Mouse (Mus musculus) kidney, embryonic 15.5 days (tissue): ENCODE data around the gene Tnni3k. TPM values are rescaled to one million over a fixed set of nuclear protein-coding genes. Genes with fewer than 3 reads are reported as not detected.

Experiments
- ATAC-seq: fragments of 200-750 bp; cut with Nextera tagmentation; replicated peaks from 2 replicates; pipeline ENCODE4 v1.8.0; 2017; ENCODE audit warnings: moderate TSS enrichment; ENCODE audit not compliant: low FRiP score
- H3K27ac ChIP-seq: fragments of 300-500 bp; sonication (generic); 2 replicates; pipeline ENCODE4 v1.5.1; 2015; ENCODE audit warnings: mild to moderate bottlenecking, inconsistent platforms
- H3K27me3 ChIP-seq: fragments of 300-500 bp; sonication (generic); 2 replicates; pipeline ENCODE4 v1.6.1; 2015; ENCODE audit warnings: inconsistent platforms
- H3K36me3 ChIP-seq: fragments of 300-500 bp; sonication (generic); 2 replicates; pipeline ENCODE4 v1.6.1; 2015; ENCODE audit warnings: inconsistent platforms
- H3K4me1 ChIP-seq: fragments of 300-500 bp; sonication (generic); 2 replicates; pipeline ENCODE4 v1.6.1; 2015; ENCODE audit warnings: inconsistent platforms
- H3K4me2 ChIP-seq: fragments of 300-500 bp; sonication (generic); 2 replicates; pipeline ENCODE4 v1.6.1; 2015; ENCODE audit warnings: moderate library complexity, mild to moderate bottlenecking, inconsistent platforms
- H3K4me3 ChIP-seq: fragments of 300-500 bp; sonication (generic); replicated peaks from 2 replicates; pipeline ENCODE4 v1.5.1; 2015; ENCODE audit warnings: mild to moderate bottlenecking, inconsistent platforms
- H3K9ac ChIP-seq: fragments of 300-500 bp; sonication (generic); 2 replicates; pipeline ENCODE4 v1.6.1; 2015; ENCODE audit warnings: mild to moderate bottlenecking, inconsistent platforms
- H3K9me3 ChIP-seq: fragments of 300-500 bp; sonication (generic); replicated peaks from 2 replicates; pipeline ENCODE4 v1.6.1; 2016; ENCODE audit warnings: inconsistent platforms
- WGBS: fragments of 180-500 bp; shearing (Covaris S2); methylation state at CpG from one replicate; pipeline ENCODE4 v1.1.7; 2015; ENCODE audit warnings: mixed read lengths; 5-methylcytosine and 5-hydroxymethylcytosine counted together
- polyA plus RNA-seq: library from polyadenylated mRNA; unstranded; fragments of >200 nt; fragmentation: Nextera tagmentation; extraction: Ambion mirVana; gene quantifications from 2 replicates; pipeline ENCODE4 v1.2.1, GENCODE M21; 2015

Tnni3k gene
- polyA plus RNA-seq, 1 experiment from 2014 or later = not detected

DNA sequence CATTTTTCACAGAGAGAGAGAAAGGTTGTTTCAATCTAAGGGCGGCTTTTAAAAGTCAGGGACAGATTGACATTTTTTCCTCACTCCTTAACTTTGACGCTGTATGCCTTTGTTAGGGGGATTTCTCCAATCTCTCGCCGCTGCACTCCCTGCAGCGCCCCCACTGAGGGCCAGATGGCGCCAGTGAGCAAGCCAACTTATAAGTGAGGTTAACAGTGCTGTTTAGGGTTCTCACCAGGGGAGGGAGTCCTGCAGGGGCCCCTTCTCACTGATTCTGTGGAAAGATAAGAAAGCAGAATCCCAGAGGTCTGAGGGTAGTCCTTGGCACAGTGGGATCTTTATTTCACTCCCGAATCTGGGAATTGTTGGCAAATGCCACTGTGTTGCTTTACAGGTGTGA lies 237.5 kb downstream of the Tnni3k start:
- no peaks in the 10 kb centered on the region for H3K9me3 ChIP-seq
- 7% methylated on average over 7 of the region's 7 CpGs for WGBS
- no peaks in the 10 kb centered on the region for H3K36me3 ChIP-seq
- H3K27ac ChIP-seq = no peak overlapping the region
- no peak overlapping the region for H3K9ac ChIP-seq
- no peak overlapping the region for H3K4me3 ChIP-seq
- H3K4me2 ChIP-seq = no peak overlapping the region
- H3K4me1 ChIP-seq = no peaks in the 10 kb centered on the region
- peaks cover 10% of the 10 kb centered on the region for H3K27me3 ChIP-seq
- no peak for ATAC-seq

DNA sequence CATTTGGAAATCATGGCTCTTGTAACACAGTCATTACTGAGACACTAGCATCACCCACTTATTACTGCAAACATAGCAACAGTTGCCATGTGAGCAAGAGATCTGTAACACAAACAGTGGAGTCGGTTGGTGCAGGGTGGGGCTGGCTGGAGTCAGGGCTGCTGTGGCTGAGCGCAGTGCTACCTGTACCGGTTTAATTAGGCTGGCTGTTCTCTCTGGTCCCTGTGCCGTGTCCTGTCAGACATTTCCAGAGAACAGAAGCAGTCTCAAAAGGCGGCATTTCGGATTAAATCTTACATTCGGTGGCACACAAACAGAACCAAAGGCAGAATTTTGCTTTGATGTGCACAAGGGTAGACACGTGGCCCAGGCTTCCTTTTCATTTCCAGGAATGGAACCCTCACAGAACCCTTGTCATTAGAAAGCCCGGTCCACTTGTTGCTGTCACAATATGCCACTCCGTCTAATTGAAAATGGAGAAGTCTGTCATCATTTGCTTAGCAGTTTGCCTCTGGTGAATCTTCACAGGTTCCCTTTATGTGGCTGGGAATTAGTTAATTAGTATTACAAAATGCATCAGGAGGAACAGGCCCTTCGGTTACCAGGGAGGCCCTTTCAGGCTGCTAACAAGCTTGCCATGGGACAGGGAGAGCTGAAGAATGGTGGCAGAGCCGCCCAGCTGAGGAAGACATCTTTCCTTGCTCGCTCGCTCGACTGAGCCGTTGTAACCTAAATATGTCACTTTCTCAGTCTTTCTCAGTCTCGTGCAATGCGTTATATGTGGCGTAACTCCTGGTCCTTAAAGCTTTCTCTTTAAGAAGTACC lies 238.2 kb downstream of the Tnni3k start:
- Histone ChIP-seq H3K9ac (no peak overlapping the region), H3K4me1 (no peaks in the 10 kb centered on the region), H3K4me3 (no peak overlapping the region), H3K36me3 (no peaks in the 10 kb centered on the region), H3K27ac (no peak overlapping the region), H3K4me2 (no peak overlapping the region), H3K27me3 (peaks cover 10% of the 10 kb centered on the region), H3K9me3 (no peaks in the 10 kb centered on the region)
- ATAC-seq = no peak
- WGBS = 45% methylated on average over 19 of the region's 19 CpGs

DNA sequence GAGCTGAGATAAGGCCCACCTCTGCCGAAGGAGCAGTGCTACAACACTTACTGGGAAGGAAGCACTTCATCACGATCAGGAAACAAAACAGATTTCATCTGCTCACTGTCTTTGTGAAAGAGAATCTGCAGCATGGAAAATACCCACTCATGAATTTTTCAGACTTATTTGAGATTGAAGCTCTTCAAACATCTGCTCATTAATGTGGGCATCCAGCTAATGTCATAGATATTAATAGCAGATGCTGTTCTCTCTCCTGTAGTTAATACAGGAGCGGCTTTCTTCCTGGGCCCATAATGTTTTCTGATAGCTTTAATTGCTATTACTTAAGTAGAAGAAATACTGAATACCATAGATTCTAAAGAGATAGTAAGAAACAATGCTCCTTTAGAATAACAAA lies 239.0 kb downstream of the Tnni3k start:
- 74% methylated on average over 3 of the region's 3 CpGs for WGBS
- no peak overlapping the region for H3K9ac ChIP-seq

DNA sequence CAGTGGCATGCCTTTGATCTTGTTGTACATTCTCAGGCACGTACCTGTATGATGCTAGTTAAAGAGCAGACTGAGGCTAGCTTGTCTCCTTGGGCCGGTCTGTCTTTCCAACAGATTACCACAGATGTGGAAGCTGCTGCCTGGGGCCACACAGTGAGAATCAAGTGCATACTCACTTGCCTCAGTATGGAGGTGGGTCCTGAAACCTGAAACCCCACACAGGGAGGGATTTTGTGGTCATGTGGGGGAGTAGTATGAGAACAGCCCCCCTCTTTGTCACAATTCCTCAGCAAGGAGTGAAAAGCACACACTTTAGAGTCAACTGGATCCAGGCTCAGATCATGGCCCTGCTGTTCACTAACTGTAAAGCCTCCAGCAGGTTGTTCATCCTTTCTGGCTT lies 239.6 kb downstream of the Tnni3k start:
- WGBS = 15% methylated on average over 2 of the region's 2 CpGs
- ATAC-seq = no peak; the same call in 1 of the 2 replicates
- Histone ChIP-seq H3K4me1 (no peaks in the 10 kb centered on the region), H3K27ac (no peak overlapping the region), H3K27me3 (peaks cover 10% of the 10 kb centered on the region), H3K4me3 (no peak overlapping the region), H3K9ac (no peak overlapping the region), H3K9me3 (no peaks in the 10 kb centered on the region), H3K36me3 (no peaks in the 10 kb centered on the region), H3K4me2 (no peak overlapping the region)

More for the DNA sequence above, 239.0 kb downstream of the Tnni3k start:
- H3K27me3 ChIP-seq = peaks cover 10% of the 10 kb centered on the region
- ATAC-seq = no peak
- no peak overlapping the region for H3K27ac ChIP-seq
- H3K4me2 ChIP-seq = no peak overlapping the region
- no peaks in the 10 kb centered on the region for H3K36me3 ChIP-seq
- no peaks in the 10 kb centered on the region for H3K9me3 ChIP-seq
- H3K4me3 ChIP-seq = no peak overlapping the region
- no peaks in the 10 kb centered on the region for H3K4me1 ChIP-seq

DNA sequence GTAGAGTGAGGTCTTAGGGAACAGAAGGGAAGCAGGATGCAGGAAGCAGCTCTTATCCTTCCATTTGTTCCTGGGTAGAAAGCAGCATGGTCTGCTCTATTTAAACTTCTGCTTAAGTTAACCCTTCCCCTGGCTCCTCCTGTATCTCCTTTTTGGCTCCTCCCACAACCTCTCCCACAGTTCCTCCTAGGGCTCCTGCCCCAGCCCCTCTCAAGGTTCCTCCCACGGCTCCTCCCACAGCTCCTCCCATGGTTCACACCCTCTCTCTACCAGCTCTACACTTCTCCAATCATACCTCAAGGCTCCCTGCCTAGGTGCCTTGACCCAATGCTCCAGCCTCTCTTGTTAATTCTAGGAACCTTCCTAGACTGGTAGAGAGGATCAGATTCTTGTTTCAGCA lies 242.3 kb downstream of the Tnni3k start:
- Histone ChIP-seq H3K9ac (no peak overlapping the region), H3K4me3 (no peak overlapping the region), H3K9me3 (no peaks in the 10 kb centered on the region), H3K27me3 (peaks cover 10% of the 10 kb centered on the region), H3K27ac (no peak overlapping the region), H3K4me2 (no peak overlapping the region), H3K4me1 (no peaks in the 10 kb centered on the region), H3K36me3 (no peaks in the 10 kb centered on the region)
- peak; percentile 59; the same call in 1 of the 2 replicates for ATAC-seq
- WGBS = 57% methylated on average over 1 of the region's 1 CpGs

DNA sequence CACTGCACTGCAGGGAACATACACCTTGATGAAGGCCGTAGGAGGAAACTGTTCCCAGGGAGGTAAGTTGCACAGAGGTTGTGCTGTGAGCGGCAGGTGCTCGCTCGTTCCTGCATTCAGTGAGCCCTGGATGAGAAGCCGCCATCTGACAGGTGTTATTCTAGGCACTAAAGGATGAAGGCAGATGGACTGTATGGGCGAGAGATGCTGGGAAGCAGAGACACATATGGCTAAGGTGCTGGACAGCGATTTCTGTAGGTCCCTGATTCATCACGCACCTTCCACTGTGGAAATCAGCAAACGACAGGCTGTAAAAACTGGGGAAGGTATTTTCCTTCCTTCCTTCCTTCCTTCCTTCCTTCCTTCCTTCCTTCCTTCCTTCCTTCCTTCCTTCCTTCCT lies 243.4 kb downstream of the Tnni3k start:
- no peaks in the 10 kb centered on the region for H3K36me3 ChIP-seq
- 0 out of 2 replicates have a peak, but pooled peaks cover under 1% of the 10 kb centered on the region for H3K4me1 ChIP-seq
- H3K9me3 ChIP-seq = no peaks in the 10 kb centered on the region
- no peak overlapping the region for H3K27ac ChIP-seq
- H3K9ac ChIP-seq = no peak overlapping the region
- no peak overlapping the region for H3K4me3 ChIP-seq
- H3K27me3 ChIP-seq = peaks cover 4% of the 10 kb centered on the region
- no peak for ATAC-seq
- 70% methylated on average over 9 of the region's 9 CpGs for WGBS
- H3K4me2 ChIP-seq = no peak overlapping the region

DNA sequence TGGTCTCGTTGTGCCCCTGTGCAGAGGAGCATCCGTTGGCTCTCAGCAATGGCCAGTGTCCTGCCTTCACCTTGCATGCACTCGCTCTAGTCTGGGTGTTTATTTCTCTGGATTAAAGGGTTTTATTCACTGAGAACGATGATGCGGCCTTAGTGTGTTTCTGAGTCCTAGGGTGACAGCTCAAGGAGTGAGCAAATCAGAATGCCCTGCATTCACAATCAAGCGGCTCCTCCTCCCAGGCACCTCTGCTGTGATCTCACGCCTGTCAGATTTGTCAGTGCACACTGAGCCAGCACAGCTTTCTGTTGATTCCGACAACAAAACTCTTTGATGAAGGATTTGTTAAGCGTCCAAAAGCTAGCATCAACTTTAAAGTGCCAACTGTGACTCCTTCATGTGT lies 243.9 kb downstream of the Tnni3k start:
- Histone ChIP-seq H3K27me3 (no peaks in the 10 kb centered on the region), H3K27ac (no peak overlapping the region), H3K9me3 (no peaks in the 10 kb centered on the region), H3K9ac (no peak overlapping the region), H3K4me1 (0 out of 2 replicates have a peak, but pooled peaks cover 6% of the 10 kb centered on the region), H3K4me3 (no peak overlapping the region), H3K4me2 (no peak overlapping the region), H3K36me3 (no peaks in the 10 kb centered on the region)
- no peak for ATAC-seq
- WGBS = 44% methylated on average over 9 of the region's 9 CpGs

DNA sequence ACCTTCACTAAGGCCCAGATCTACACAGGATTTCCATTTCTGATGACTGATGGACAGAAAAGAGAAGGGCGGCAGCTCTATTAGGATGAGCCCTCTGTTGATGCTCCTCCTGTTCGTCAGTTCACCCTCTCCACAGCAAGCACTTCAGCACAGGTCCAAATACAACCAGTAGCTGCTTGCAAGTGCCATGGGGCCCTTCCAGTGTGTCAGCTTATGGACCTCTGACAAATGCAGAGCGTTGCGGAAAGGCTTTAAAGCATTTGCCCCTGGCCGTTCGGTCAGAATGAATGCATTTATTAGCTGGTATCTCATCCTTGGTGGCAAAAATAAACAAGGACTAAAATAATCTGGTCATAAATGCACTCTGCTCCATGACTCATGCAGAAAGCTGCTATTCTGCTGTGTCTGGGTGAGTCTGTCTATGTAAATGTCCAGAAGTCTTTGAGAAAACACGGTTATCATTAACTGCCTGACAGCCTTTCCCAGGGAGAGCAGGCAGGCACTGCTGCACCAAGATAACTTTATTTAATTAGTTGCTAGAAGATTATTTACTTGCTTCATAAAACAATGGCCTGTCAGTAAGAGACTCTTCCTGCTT lies 244.8 kb downstream of the Tnni3k start:
- no peaks in the 10 kb centered on the region for H3K36me3 ChIP-seq
- no peaks in the 10 kb centered on the region for H3K27me3 ChIP-seq
- no peak overlapping the region for H3K4me3 ChIP-seq
- no peak overlapping the region for H3K9ac ChIP-seq
- ATAC-seq = no peak
- WGBS = 64% methylated on average over 7 of the region's 7 CpGs
- no peaks in the 10 kb centered on the region for H3K9me3 ChIP-seq
- no peak overlapping the region for H3K27ac ChIP-seq
- 0 out of 2 replicates have a peak, but pooled peaks cover 6% of the 10 kb centered on the region for H3K4me1 ChIP-seq
- no peak overlapping the region for H3K4me2 ChIP-seq

DNA sequence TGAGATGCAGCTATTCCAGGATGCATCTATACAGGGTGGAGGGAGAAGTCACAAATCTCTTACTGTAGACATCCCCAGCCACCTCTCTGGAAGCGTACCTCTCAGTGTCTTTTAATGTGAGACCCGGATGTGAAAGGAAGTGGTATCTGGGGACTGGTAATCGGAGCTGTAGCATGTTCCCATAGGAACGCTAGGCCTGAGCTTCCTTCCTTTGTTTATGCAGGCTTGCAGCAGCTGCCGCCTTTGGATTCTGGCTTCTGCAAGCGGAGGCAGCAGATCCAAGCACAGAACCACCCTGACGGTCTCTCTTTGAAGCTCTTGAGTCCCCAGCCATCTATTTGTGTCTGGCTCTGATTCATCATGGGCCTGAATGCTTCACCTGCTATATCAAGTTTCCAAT lies 248.6 kb downstream of the Tnni3k start:
- whole genome bisulfite sequencing = 10% methylated on average over 7 of the region's 7 CpGs
- Histone ChIP-seq H3K4me2 (no peak overlapping the region), H3K4me3 (no peak overlapping the region), H3K9ac (no peak overlapping the region), H3K27ac (0 out of 2 replicates have a peak overlapping the region, but pooled peaks have one; percentile 13), H3K9me3 (no peaks in the 10 kb centered on the region), H3K36me3 (no peaks in the 10 kb centered on the region), H3K4me1 (0 out of 2 replicates have a peak, but pooled peaks cover 6% of the 10 kb centered on the region), H3K27me3 (no peaks in the 10 kb centered on the region)
- peak; percentile 66; the same call in 1 of the 2 replicates for ATAC-seq

DNA sequence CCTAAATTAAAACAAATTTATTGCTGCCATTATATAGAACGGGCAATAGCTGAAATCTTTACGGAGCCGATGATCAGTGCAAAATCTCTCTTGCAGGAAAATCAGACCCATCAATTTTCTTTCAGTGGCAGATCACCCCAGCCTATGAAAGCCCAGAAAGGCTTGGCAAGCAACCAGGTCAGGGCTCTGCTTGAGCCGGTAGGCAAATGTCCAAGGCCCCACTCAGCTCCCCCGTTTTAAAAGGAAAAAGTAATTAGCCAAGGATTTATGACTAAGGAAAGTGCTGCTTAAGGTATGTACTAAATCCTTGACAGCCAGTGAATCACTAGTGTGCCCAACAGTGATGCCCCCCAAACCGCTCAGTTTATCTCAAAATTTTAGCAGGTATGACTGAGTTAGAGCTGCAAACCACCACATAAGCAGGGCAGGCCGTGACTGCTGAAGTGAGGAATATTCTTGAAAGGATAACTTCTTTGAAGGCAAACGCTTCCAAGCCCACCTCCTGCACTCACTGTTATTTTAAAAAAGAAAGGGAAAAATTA lies 254.2 kb downstream of the Tnni3k start:
- no peaks in the 10 kb centered on the region for H3K36me3 ChIP-seq
- ATAC-seq = no peak
- 35% methylated on average over 8 of the region's 8 CpGs for WGBS
- H3K4me2 ChIP-seq = no peak overlapping the region
- H3K9me3 ChIP-seq = no peaks in the 10 kb centered on the region
- H3K4me3 ChIP-seq = no peak overlapping the region
- no peaks in the 10 kb centered on the region for H3K27me3 ChIP-seq
- H3K4me1 ChIP-seq = no peaks in the 10 kb centered on the region
- no peak overlapping the region for H3K9ac ChIP-seq
- no peak overlapping the region for H3K27ac ChIP-seq

DNA sequence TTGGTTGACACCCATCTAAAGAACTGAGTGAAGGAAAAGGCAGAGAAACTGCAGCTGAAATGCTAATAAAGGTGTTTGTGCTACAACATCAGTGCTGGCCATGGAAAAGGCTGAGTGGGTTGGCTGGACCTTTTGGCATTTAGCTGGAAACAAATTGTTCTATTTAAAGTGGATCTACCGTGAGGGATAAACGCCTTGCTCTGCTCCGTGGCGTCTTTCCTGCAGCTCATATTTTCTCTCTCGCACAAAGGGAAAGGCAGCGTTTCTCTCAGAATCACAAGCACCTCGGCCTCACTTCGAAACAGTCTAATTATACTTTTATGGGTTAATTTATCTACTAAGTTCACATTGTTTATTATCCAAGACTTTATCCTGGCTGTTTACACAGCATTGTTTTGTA lies 254.8 kb downstream of the Tnni3k start:
- H3K27ac ChIP-seq = no peak overlapping the region
- no peak for ATAC-seq
- H3K4me1 ChIP-seq = no peaks in the 10 kb centered on the region
- no peaks in the 10 kb centered on the region for H3K36me3 ChIP-seq
- H3K9ac ChIP-seq = no peak overlapping the region
- H3K9me3 ChIP-seq = no peaks in the 10 kb centered on the region
- no peak overlapping the region for H3K4me3 ChIP-seq
- H3K27me3 ChIP-seq = no peaks in the 10 kb centered on the region
- no peak overlapping the region for H3K4me2 ChIP-seq
- WGBS = 43% methylated on average over 8 of the region's 8 CpGs

DNA sequence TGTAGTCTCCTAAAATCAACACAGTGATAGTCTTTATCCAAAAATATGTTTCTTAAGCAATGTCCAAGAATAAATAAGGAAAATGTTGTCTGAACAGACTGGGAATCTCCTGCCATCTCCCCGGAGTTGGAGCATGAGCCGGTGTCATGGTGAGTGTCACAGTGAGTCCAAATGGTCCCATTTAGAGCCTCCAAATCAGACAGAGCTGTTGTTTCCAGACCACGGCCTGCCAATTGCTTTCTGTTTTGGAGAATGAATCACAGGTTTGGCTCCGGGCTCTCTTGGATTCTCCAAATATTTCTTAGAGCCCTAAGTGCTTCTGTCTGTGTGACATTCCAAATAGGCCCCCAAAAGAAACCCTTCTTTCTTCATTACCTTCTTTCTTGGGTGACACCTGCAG lies 256.4 kb downstream of the Tnni3k start:
- H3K27ac ChIP-seq = no peak overlapping the region
- WGBS = 78% methylated on average over 4 of the region's 4 CpGs

More for the DNA sequence above, 256.4 kb downstream of the Tnni3k start:
- Histone ChIP-seq H3K36me3 (no peaks in the 10 kb centered on the region), H3K9ac (no peak overlapping the region), H3K4me2 (no peak overlapping the region), H3K4me1 (no peaks in the 10 kb centered on the region), H3K27me3 (no peaks in the 10 kb centered on the region), H3K4me3 (no peak overlapping the region), H3K9me3 (no peaks in the 10 kb centered on the region)
- no peak for ATAC-seq
